Mouse (Mus musculus): ENCODE measurements at regions not wholly inside any gene's neighbourhood (a gene's known extent, or its start where the extent isn't known, plus 50 kb on each side); places are given as distances from the start of the nearest gene placed in this dataset.

- DNase-seq (ENCODE audit: low spot score) (no peak), ATAC-seq (replicated peaks; ENCODE audit: insufficient number of reproducible peaks, low FRiP score, low TSS enrichment, low read depth) (no peak)
- 78% methylated on average over 2 of the region's 2 CpGs for WGBS
- Histone ChIP-seq H3K9me3 (replicated peaks; ENCODE audit: control insufficient read depth, low read length) (no peaks in the 10 kb centered on the region), H3K4me1 (ENCODE audit: control insufficient read depth, insufficient read depth, low read length) (no peaks in the 10 kb centered on the region), H3K4me3 (ENCODE audit: low read depth, low read length) (no peak overlapping the region), H3K27ac (replicated peaks; ENCODE audit: low read depth, low read length) (no peak overlapping the region), H3K4me2 (ENCODE audit: low read depth, low read length) (no peak overlapping the region), H3K9ac (replicated peaks; ENCODE audit: low read length) (no peak overlapping the region), H3K27me3 (ENCODE audit: control insufficient read depth, insufficient read depth, low read length) (no peaks in the 10 kb centered on the region), H3K36me3 (replicated peaks; ENCODE audit: control insufficient read depth, insufficient read depth, low read depth, low read length) (no peaks in the 10 kb centered on the region)
These were observed 163.9 kb upstream of the Sall1 start for GRCm38 (mm10) chr8:89207891-89208290.

GRCm38 (mm10) chr8:89202484-89203096, 158.6 kb upstream of the Sall1 start:
- no peaks in the 10 kb centered on the region for H3K4me1 ChIP-seq (ENCODE audit: control insufficient read depth, insufficient read depth, low read length)
- ATAC-seq (replicated peaks; ENCODE audit: insufficient number of reproducible peaks, low FRiP score, low TSS enrichment, low read depth), result no peak
- H3K27me3 ChIP-seq (ENCODE audit: control insufficient read depth, insufficient read depth, low read length), result no peaks in the 10 kb centered on the region
- no peak for DNase-seq (ENCODE audit: low spot score)
- H3K27ac ChIP-seq (replicated peaks; ENCODE audit: low read depth, low read length), result no peak overlapping the region
- H3K9ac ChIP-seq (replicated peaks; ENCODE audit: low read length), result no peak overlapping the region
- H3K4me2 ChIP-seq (ENCODE audit: low read depth, low read length), result no peak overlapping the region
- 81% methylated on average over 5 of the region's 5 CpGs for WGBS
- no peaks in the 10 kb centered on the region for H3K36me3 ChIP-seq (replicated peaks; ENCODE audit: control insufficient read depth, insufficient read depth, low read depth, low read length)
- H3K9me3 ChIP-seq (replicated peaks; ENCODE audit: control insufficient read depth, low read length), result no peaks in the 10 kb centered on the region
- H3K4me3 ChIP-seq (ENCODE audit: low read depth, low read length), result no peak overlapping the region

GRCm38 (mm10) chr8:89200301-89200700, 156.3 kb upstream of the Sall1 start:
- H3K27ac ChIP-seq (replicated peaks; ENCODE audit: low read depth, low read length), result no peak overlapping the region
- H3K4me2 ChIP-seq (ENCODE audit: low read depth, low read length), result no peak overlapping the region
- H3K36me3 ChIP-seq (replicated peaks; ENCODE audit: control insufficient read depth, insufficient read depth, low read depth, low read length), result no peaks in the 10 kb centered on the region
- H3K9me3 ChIP-seq (replicated peaks; ENCODE audit: control insufficient read depth, low read length), result no peaks in the 10 kb centered on the region
- no peak overlapping the region for H3K4me3 ChIP-seq (ENCODE audit: low read depth, low read length)
- WGBS, result 79% methylated on average over 2 of the region's 2 CpGs
- ATAC-seq (replicated peaks; ENCODE audit: insufficient number of reproducible peaks, low FRiP score, low TSS enrichment, low read depth) (no peak), DNase-seq (ENCODE audit: low spot score) (no peak)
- H3K27me3 ChIP-seq (ENCODE audit: control insufficient read depth, insufficient read depth, low read length), result no peaks in the 10 kb centered on the region
- H3K9ac ChIP-seq (replicated peaks; ENCODE audit: low read length), result no peak overlapping the region
- H3K4me1 ChIP-seq (ENCODE audit: control insufficient read depth, insufficient read depth, low read length), result no peaks in the 10 kb centered on the region

- no peaks in the 10 kb centered on the region for H3K9me3 ChIP-seq (replicated peaks; ENCODE audit: control insufficient read depth, low read length)
- H3K4me2 ChIP-seq (ENCODE audit: low read depth, low read length), result no peak overlapping the region
- DNase-seq (ENCODE audit: low spot score), result no peak
- ATAC-seq (replicated peaks; ENCODE audit: insufficient number of reproducible peaks, low FRiP score, low TSS enrichment, low read depth), result no peak
- no peaks in the 10 kb centered on the region for H3K36me3 ChIP-seq (replicated peaks; ENCODE audit: control insufficient read depth, insufficient read depth, low read depth, low read length)
- WGBS, result 51% methylated on average over 17 of the region's 17 CpGs
- no peaks in the 10 kb centered on the region for H3K27me3 ChIP-seq (ENCODE audit: control insufficient read depth, insufficient read depth, low read length)
- H3K27ac ChIP-seq (replicated peaks; ENCODE audit: low read depth, low read length), result no peak overlapping the region
- no peak overlapping the region for H3K9ac ChIP-seq (replicated peaks; ENCODE audit: low read length)
- no peak overlapping the region for H3K4me3 ChIP-seq (ENCODE audit: low read depth, low read length)
- no peaks in the 10 kb centered on the region for H3K4me1 ChIP-seq (ENCODE audit: control insufficient read depth, insufficient read depth, low read length)
These were observed 141.4 kb upstream of the Sall1 start for GRCm38 (mm10) chr8:89185314-89185713.

- H3K36me3 ChIP-seq (replicated peaks; ENCODE audit: control insufficient read depth, insufficient read depth, low read depth, low read length), result no peaks in the 10 kb centered on the region
- H3K9ac ChIP-seq (replicated peaks; ENCODE audit: low read length), result no peak overlapping the region
- no peak overlapping the region for H3K4me3 ChIP-seq (ENCODE audit: low read depth, low read length)
- H3K4me2 ChIP-seq (ENCODE audit: low read depth, low read length), result no peak overlapping the region
- 90% methylated on average over 7 of the region's 7 CpGs for WGBS
- ATAC-seq (replicated peaks; ENCODE audit: insufficient number of reproducible peaks, low FRiP score, low TSS enrichment, low read depth) (no peak), DNase-seq (ENCODE audit: low spot score) (no peak)
- H3K9me3 ChIP-seq (replicated peaks; ENCODE audit: control insufficient read depth, low read length), result no peaks in the 10 kb centered on the region
- H3K4me1 ChIP-seq (ENCODE audit: control insufficient read depth, insufficient read depth, low read length), result no peaks in the 10 kb centered on the region
- H3K27me3 ChIP-seq (ENCODE audit: control insufficient read depth, insufficient read depth, low read length), result no peaks in the 10 kb centered on the region
- H3K27ac ChIP-seq (replicated peaks; ENCODE audit: low read depth, low read length), result no peak overlapping the region
These were observed 131.7 kb upstream of the Sall1 start for GRCm38 (mm10) chr8:89175631-89176030.

- no peaks in the 10 kb centered on the region for H3K36me3 ChIP-seq (replicated peaks; ENCODE audit: control insufficient read depth, insufficient read depth, low read depth, low read length)
- ATAC-seq (replicated peaks; ENCODE audit: insufficient number of reproducible peaks, low FRiP score, low TSS enrichment, low read depth) (no peak), DNase-seq (ENCODE audit: low spot score) (no peak)
- no peaks in the 10 kb centered on the region for H3K27me3 ChIP-seq (ENCODE audit: control insufficient read depth, insufficient read depth, low read length)
- H3K9me3 ChIP-seq (replicated peaks; ENCODE audit: control insufficient read depth, low read length), result no peaks in the 10 kb centered on the region
- H3K4me1 ChIP-seq (ENCODE audit: control insufficient read depth, insufficient read depth, low read length), result peaks cover 3% of the 10 kb centered on the region; the same call in 1 of the 2 replicates
- WGBS, result 86% methylated on average over 5 of the region's 5 CpGs
- H3K9ac ChIP-seq (replicated peaks; ENCODE audit: low read length), result no peak overlapping the region
- H3K4me3 ChIP-seq (ENCODE audit: low read depth, low read length), result no peak overlapping the region
- no peak overlapping the region for H3K4me2 ChIP-seq (ENCODE audit: low read depth, low read length)
- H3K27ac ChIP-seq (replicated peaks; ENCODE audit: low read depth, low read length), result no peak overlapping the region
These were observed 127.6 kb upstream of the Sall1 start for GRCm38 (mm10) chr8:89171561-89171960.

GRCm38 (mm10) chr8:89169484-89169883, 125.5 kb upstream of the Sall1 start:
- no peak overlapping the region for H3K27ac ChIP-seq (replicated peaks; ENCODE audit: low read depth, low read length)

GRCm38 (mm10) chr8:89167026-89167425, 123.1 kb upstream of the Sall1 start:
- no peak for ATAC-seq (replicated peaks; ENCODE audit: insufficient number of reproducible peaks, low FRiP score, low TSS enrichment, low read depth)
- no peaks in the 10 kb centered on the region for H3K9me3 ChIP-seq (replicated peaks; ENCODE audit: control insufficient read depth, low read length)
- H3K9ac ChIP-seq (replicated peaks; ENCODE audit: low read length), result no peak overlapping the region
- WGBS, result 73% methylated on average over 4 of the region's 4 CpGs
- H3K36me3 ChIP-seq (replicated peaks; ENCODE audit: control insufficient read depth, insufficient read depth, low read depth, low read length), result no peaks in the 10 kb centered on the region
- no peak overlapping the region for H3K4me3 ChIP-seq (ENCODE audit: low read depth, low read length)
- no peak overlapping the region for H3K27ac ChIP-seq (replicated peaks; ENCODE audit: low read depth, low read length)
- DNase-seq (ENCODE audit: low spot score), result no peak
- H3K4me2 ChIP-seq (ENCODE audit: low read depth, low read length), result no peak overlapping the region
- H3K4me1 ChIP-seq (ENCODE audit: control insufficient read depth, insufficient read depth, low read length), result peaks cover 3% of the 10 kb centered on the region; the same call in 1 of the 2 replicates
- no peaks in the 10 kb centered on the region for H3K27me3 ChIP-seq (ENCODE audit: control insufficient read depth, insufficient read depth, low read length)

More at GRCm38 (mm10) chr8:89169484-89169883, 125.5 kb upstream of the Sall1 start:
- no peak overlapping the region for H3K4me3 ChIP-seq (ENCODE audit: low read depth, low read length)
- no peak overlapping the region for H3K4me2 ChIP-seq (ENCODE audit: low read depth, low read length)
- DNase-seq (ENCODE audit: low spot score), result peak; percentile 66
- H3K36me3 ChIP-seq (replicated peaks; ENCODE audit: control insufficient read depth, insufficient read depth, low read depth, low read length), result no peaks in the 10 kb centered on the region
- H3K4me1 ChIP-seq (ENCODE audit: control insufficient read depth, insufficient read depth, low read length), result peaks cover 3% of the 10 kb centered on the region; the same call in 1 of the 2 replicates
- WGBS, result 19% methylated on average over 7 of the region's 7 CpGs
- no peaks in the 10 kb centered on the region for H3K9me3 ChIP-seq (replicated peaks; ENCODE audit: control insufficient read depth, low read length)
- H3K9ac ChIP-seq (replicated peaks; ENCODE audit: low read length), result no peak overlapping the region
- no peaks in the 10 kb centered on the region for H3K27me3 ChIP-seq (ENCODE audit: control insufficient read depth, insufficient read depth, low read length)
- ATAC-seq (replicated peaks; ENCODE audit: insufficient number of reproducible peaks, low FRiP score, low TSS enrichment, low read depth), result peak; percentile 65; the same call in 1 of the 2 replicates
